Mouse (Mus musculus): Measurements from ENCODE around the gene Mtch2.

The Mtch2 gene

GRCm38 (mm10) chr2:90906721-90907120, 59.8 kb downstream of the Mtch2 start:
- no peak for DNase-seq (ENCODE audit: low spot score)

DNA sequence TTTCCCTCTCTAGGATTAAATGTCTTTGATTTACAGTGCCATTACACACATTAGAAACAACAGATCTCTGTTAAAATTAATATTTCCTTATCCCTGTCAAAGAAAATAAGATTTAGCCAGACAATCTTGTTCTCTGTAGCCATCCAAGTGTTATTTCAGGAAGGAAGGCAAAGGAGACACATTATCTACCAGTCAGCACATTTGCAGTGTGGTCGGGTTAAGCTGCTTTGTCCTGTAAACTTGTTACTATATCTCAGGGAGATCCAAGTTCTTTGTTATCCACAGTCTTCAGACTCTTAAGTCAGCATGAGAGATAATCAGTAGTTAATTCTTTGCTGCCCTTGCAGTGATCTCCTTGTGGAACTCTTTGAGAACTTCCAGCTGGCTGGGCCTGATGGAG, 63.9 kb downstream of the Mtch2 start:
- no peak for DNase-seq (ENCODE audit: low spot score)

- DNase-seq (ENCODE audit: low spot score), result no peak
Measured at GRCm38 (mm10) chr2:90911668-90912067, 64.7 kb downstream of the Mtch2 start.

DNA sequence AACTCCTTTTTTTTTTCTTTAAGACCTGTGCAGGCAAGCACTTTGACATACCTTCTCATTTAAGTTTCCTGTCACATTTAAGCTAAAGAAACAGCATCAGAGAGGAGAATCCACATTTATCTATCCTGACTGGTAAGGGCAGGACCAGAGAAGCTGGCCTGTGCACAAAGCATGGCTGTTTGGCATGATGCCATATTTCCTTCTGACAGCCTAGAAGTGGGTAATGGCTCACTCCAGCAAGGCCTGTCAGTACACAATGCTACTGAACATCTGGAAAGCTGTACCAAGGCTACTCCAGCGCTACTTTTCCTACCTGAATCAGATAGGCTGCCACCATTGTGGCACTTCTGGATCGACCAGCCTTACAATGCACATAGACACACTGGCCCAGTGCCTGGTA, 66.7 kb downstream of the Mtch2 start:
- no peak for DNase-seq (ENCODE audit: low spot score)

DNA sequence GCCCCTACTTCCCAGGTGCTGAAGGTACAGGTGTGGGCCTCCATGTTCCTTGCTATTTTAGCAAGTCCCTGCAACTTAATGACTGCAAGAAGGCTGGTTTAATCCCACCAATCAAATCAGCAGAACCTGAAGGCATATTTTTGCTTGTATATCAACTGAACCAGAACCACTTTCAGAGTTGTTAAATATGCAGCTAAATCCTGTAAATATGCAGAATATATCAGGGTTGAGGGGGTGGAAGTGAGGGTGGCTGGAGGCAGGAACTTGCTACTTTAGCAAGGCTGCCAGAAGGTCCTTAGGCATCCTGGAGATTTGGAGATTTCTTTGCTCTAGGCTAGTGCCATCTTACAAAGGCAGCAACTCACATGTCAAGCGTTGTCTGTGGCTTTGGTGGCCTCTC, 68.6 kb downstream of the Mtch2 start:
- no peak for DNase-seq (ENCODE audit: low spot score)

Measured in lung, postnatal 25 days (tissue).